Mouse (Mus musculus) thymus, adult 2 months (tissue): Measurements from ENCODE around the gene St6gal1. TPM values are rescaled to one million over a fixed set of nuclear protein-coding genes. Genes with fewer than 3 reads are reported as not detected.
A peak's percentile ranks its signal among the peaks of the same experiment; 100 is the strongest.

Source experiments
- DNase-seq: peaks from one replicate; pipeline ENCODE4 v3.0.0; 2021
- H3K27ac ChIP-seq: fragments of 200-500 bp; 2 replicates; pipeline ENCODE4 v1.5.1; 2012; ENCODE audit warnings: low read length, control low read depth; ENCODE audit not compliant: control insufficient read depth, insufficient read depth
- H3K27me3 ChIP-seq: fragments of 200-500 bp; 2 replicates; pipeline ENCODE4 v1.6.1; 2012; ENCODE audit warnings: mild to moderate bottlenecking, low read length, moderate library complexity, mixed read lengths; ENCODE audit not compliant: control insufficient read depth, insufficient read depth
- H3K36me3 ChIP-seq: fragments of 200-500 bp; 2 replicates; pipeline ENCODE4 v1.6.1; 2012; ENCODE audit warnings: mild to moderate bottlenecking, low read length, moderate library complexity; ENCODE audit not compliant: control insufficient read depth, insufficient read depth
- H3K4me1 ChIP-seq: fragments of 200-500 bp; replicated peaks from 2 replicates; pipeline ENCODE4 v1.6.1; 2012; ENCODE audit warnings: low read length; ENCODE audit not compliant: control insufficient read depth, insufficient read depth
- H3K4me3 ChIP-seq: fragments of 200-500 bp; 2 replicates; pipeline ENCODE4 v1.5.1; 2012; ENCODE audit warnings: mild to moderate bottlenecking, low read length, control low read depth, moderate library complexity; ENCODE audit not compliant: control insufficient read depth, insufficient read depth
- CTCF ChIP-seq: fragments of 200-500 bp; IDR thresholded peaks from 2 replicates; pipeline ENCODE4 v1.5.1; 2012; ENCODE audit warnings: mild to moderate bottlenecking, control low read depth, low read length, moderate library complexity, borderline replicate concordance; ENCODE audit not compliant: control insufficient read depth, poor library complexity, insufficient read depth; ENCODE audit errors: extremely low read depth
- POLR2A ChIP-seq: fragments of 200-500 bp; IDR thresholded peaks from 2 replicates; pipeline ENCODE4 v1.6.1; 2012; ENCODE audit warnings: mild to moderate bottlenecking, low read length, control low read depth, moderate library complexity; ENCODE audit not compliant: control insufficient read depth, poor library complexity, insufficient read depth; ENCODE audit errors: extremely low read depth
- WGBS: fragments of 180-500 bp; shearing (Covaris S2); methylation state at CpG from one replicate; pipeline ENCODE4 v1.1.7; 2018; 5-methylcytosine and 5-hydroxymethylcytosine counted together
- polyA plus RNA-seq: library from polyadenylated mRNA; depleted of rRNA; stranded (reverse); fragments of >200 nt; gene quantifications from 2 replicates; pipeline ENCODE4 v1.2.3, GENCODE M21; 2012

Gene St6gal1
- polyA plus RNA-seq, 1 experiment = 33.2 TPM

DNA sequence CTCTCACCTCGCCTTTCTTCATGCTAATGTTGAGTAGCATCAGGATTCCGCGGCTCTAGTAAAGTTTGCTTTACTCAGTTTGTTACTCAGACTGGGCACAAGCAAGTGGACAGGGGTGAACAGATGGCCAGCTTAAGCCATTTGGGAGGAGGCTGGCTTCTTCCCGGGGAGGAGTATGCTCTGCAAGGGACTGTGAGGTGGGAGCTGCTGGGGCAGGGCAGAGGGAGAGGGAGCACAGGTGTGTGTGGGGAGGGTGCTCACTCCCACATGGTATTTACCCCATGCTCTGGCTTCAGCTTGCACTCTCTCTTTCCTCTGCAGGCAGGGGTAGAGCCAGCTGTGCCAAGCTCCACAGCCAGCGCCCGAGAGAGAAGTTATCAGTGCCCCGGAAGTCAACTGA, 32.1 kb downstream of the St6gal1 start:
- Histone ChIP-seq H3K4me3 (no peak overlapping the region), H3K27me3 (no peaks in the 10 kb centered on the region), H3K4me1 (peaks cover 24% of the 10 kb centered on the region), H3K36me3 (no peaks in the 10 kb centered on the region), H3K27ac (no peak overlapping the region)
- TF ChIP-seq CTCF (no peak), POLR2A (no peak)
- no peak for DNase-seq
- 77% methylated on average over 7 of the region's 7 CpGs for WGBS

DNA sequence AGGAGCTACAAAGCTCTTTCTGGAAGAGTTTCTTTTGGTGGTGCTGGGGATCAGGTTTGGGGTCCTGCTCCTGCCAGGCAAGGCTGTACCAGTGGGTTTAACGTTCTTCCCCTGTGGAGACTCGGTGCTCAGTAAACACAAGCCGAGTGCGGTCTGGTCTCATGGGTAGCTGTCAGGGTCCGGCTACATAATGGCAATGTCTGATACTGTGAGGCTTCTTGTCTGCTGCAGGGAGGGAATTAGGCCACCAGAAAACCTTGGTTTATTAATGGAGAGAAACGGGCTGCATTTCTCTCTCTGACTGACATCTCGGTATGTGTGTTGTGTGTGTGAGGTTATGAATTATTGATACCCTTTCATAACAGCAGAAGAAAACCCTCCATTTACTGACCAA, 33.9 kb downstream of the St6gal1 start:
- no peak overlapping the region for H3K27ac ChIP-seq
- H3K36me3 ChIP-seq = no peaks in the 10 kb centered on the region
- 89% methylated on average over 7 of the region's 7 CpGs for WGBS
- peaks cover 37% of the 10 kb centered on the region for H3K4me1 ChIP-seq
- no peak for DNase-seq
- H3K4me3 ChIP-seq = no peak overlapping the region
- H3K27me3 ChIP-seq = no peaks in the 10 kb centered on the region
- TF ChIP-seq POLR2A = no peak
- no peak for TF ChIP-seq CTCF

DNA sequence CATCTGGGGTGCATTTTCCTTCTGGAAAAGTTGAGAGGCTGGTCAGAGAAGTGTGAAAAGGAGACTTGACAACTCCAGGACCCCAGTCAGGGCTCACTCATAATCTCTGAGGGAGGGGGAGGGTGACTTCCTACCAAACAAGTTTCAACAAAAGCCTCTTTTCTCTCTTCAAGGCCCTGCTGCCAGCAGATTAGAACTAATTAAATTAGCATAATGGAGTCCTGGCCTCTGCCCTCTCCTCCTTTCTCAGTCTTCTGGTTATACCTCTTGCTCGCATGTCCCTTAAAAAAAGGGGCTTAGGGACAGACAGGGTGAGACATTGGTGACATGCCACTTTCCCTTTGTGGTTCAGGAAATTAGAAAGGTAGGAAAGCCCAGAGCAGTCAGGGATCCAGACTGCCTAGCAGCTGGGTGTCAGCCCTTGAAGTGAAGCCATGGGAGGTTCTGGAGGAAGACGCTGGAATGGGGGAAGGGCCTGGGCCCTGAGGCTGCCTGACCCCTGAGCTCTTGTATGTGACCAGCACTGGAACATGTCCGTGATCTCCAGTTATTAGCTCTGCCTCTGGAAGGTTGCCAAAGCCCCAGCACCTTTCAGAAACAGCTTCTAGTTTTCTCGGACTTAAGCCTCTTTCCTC, 34.4 kb downstream of the St6gal1 start:
- H3K4me1 ChIP-seq = peaks cover 41% of the 10 kb centered on the region
- H3K4me3 ChIP-seq = no peak overlapping the region
- H3K27ac ChIP-seq = no peak overlapping the region
- DNase-seq = no peak
- TF ChIP-seq POLR2A (no peak), CTCF (no peak)
- H3K36me3 ChIP-seq = no peaks in the 10 kb centered on the region
- 95% methylated on average over 4 of the region's 4 CpGs for WGBS
- no peaks in the 10 kb centered on the region for H3K27me3 ChIP-seq

DNA sequence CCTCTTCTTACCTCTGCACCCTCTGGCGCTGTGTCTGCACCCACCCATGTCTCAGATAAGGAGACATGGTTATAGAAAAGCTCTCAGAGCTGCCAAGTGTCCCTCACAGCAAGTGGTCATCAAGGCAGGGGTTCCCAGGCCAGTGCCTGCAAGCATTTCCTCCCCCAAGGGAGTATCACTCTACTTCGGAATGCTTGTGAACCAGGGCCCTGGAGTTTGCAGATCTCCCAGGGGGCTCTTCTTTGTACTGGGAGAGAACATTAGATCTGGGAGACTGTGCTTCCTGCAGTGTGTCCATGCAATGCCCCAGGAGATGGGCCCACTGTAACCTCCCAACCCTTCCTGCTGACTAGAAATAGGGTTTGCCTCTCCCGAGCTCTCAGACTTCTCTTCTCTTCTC, 35.0 kb downstream of the St6gal1 start:
- H3K27me3 ChIP-seq = no peaks in the 10 kb centered on the region
- no peaks in the 10 kb centered on the region for H3K36me3 ChIP-seq
- H3K27ac ChIP-seq = no peak overlapping the region
- no peak overlapping the region for H3K4me3 ChIP-seq
- no peak for DNase-seq
- TF ChIP-seq CTCF = no peak
- no peak for TF ChIP-seq POLR2A
- peaks cover 44% of the 10 kb centered on the region for H3K4me1 ChIP-seq
- WGBS = 91% methylated on average over 3 of the region's 3 CpGs

DNA sequence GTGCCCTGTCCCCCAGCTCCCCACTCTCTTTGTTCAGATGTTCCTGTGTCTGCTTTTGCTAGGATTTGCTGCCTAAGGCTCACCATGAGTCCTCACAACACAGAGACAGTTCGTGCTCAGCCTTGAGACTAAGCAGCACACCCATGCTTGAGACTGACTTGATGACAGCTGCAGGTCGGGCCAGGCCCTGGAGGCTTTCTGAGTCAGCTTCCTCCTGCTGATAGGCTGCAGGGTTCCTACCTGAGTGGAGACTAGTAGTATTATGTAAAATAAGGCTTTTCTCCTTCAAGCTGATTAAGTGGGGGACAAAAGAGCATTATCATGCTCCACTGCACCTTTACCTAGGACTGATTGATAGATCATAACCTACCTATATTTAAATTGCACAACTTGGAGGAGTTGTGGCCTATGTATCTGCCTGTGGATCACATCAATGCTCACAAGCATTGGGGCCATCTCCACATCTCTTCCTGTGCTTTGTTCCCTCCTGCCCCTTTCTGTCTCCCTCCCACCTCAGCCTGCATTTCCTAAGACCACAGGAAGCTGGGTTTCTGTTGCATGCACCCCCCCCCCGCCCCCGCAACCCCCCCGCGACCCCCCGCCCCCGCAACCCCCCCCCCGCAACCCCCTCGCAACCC, 37.7 kb downstream of the St6gal1 start:
- no peak overlapping the region for H3K4me3 ChIP-seq
- peak; percentile 42 for DNase-seq
- WGBS = 16% methylated on average over 2 of the region's 10 CpGs
- H3K4me1 ChIP-seq = peaks cover 56% of the 10 kb centered on the region
- peak overlapping the region; percentile 62; the same call in 1 of the 2 replicates for H3K27ac ChIP-seq
- no peak for TF ChIP-seq POLR2A
- no peak for TF ChIP-seq CTCF
- H3K27me3 ChIP-seq = no peaks in the 10 kb centered on the region
- no peaks in the 10 kb centered on the region for H3K36me3 ChIP-seq

DNA sequence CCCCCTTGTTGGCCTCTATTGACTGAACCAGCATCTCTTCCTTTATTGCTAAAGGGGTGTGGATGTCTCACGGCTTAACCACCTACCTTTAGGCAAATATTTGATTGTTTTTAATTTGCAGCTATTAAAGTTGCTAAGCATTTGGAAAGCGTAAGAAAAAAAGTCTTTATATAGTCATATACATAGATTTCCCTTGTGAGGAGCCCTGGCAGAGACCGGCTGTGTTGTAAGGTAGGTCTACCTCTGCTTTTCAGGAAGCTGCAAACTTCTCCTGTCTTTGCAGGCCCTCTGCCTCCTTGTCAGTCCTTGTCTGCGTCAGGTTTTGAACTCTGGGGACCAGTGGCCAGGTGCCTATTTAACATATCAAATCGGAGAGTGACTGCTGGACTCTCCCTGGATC, 38.3 kb downstream of the St6gal1 start:
- no peak for DNase-seq
- Histone ChIP-seq H3K4me3 (no peak overlapping the region), H3K27me3 (no peaks in the 10 kb centered on the region), H3K27ac (no peak overlapping the region), H3K4me1 (peaks cover 53% of the 10 kb centered on the region), H3K36me3 (no peaks in the 10 kb centered on the region)
- WGBS = 57% methylated on average over 5 of the region's 5 CpGs
- TF ChIP-seq CTCF = no peak
- no peak for TF ChIP-seq POLR2A
